Mouse (Mus musculus): Measurements from ENCODE around the gene Gm17521. TPM values are rescaled to one million over a fixed set of nuclear protein-coding genes. Genes with fewer than 3 reads are reported as not detected.
"Not testable (repeated sequence)": the region's sequence is repeated elsewhere in the genome, so short reads cannot be mapped to it uniquely, and the experiment has no call there.

Gene Gm17521
- total RNA-seq (2021) = not detected
- long read RNA-seq, experiment 1 = 0 reads
- long read RNA-seq, experiment 2 = 0 reads

GRCm38 (mm10) chrX:123029569-123029968 lies at the start of gene Gm17521:
Gm17521 (minus strand) TSS chrX:123029669.
- DNase-seq (ENCODE audit: low spot score in 2 of 2); intact Hi-C loops (cut with DNase I): not testable (repeated sequence)

DNA sequence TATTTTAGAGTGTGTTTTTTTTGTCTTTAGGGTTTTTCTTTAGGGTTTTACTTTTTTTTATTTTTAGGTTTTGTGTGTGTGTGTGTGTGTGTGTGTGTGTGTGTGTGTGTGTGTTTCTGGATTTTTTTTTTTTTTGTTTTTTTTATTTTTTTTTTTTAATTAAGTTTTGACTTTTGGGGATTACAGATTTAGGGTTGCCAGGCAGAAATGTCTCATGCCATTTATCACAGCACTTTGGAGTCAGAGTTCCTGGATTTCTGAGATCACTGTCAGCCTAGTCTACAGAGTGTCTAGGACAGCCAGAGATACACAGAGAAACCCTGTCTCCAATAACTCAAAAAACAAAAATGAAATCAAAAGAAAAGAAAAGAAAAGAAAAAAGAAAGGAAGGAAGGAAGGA lies 14.5 kb upstream of the Gm17521 start:
- DNase-seq (ENCODE audit: low spot score in 2 of 2) = no peak
- intact Hi-C loops (cut with DNase I) = no loop called here

GRCm38 (mm10) chrX:123043516-123043915 lies 14.0 kb upstream of the Gm17521 start:
- DNase-seq (ENCODE audit: low spot score in 2 of 2) = no peak
- intact Hi-C loops (cut with DNase I) = no loop called here

Other genes starting within 250 kb of the Gm17521 start
- gene Cldn34c1, start 73.8 kb upstream of the Gm17521 start, total RNA-seq (2021) = 1 to 10 TPM; 2.6 to 5.4 TPM
- not detected for gene Srsx, start 192.8 kb upstream of the Gm17521 start, total RNA-seq (2021)
- gene Gm17577, start 217.2 kb upstream of the Gm17521 start, total RNA-seq (2021) = not detected

All from left cerebral cortex, postnatal 14 days (tissue).